Mouse (Mus musculus): ENCODE results near the gene Cntrob.

DNA sequence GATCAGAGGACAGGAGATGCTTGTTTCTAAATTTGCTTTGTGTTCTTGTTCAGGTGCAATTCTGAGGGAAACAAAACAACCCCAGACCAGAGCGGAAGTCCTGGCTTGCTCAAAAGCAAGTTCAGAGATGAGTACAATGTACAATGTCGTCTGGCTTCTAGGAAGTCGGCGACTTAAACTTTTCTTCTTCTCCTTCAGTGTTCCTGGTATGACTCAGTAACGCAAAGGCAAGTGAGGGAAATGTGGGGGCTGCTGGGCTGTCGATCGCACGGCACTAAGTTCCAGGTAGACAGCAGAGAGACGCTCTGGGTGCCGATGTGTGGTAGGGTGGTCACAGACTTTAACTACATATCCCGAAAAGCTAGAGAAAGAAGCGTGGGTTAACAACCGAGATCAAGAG is 55.5 kb downstream of the Cntrob start:
- TF ChIP-seq POLR2A (IDR thresholded peaks at IDR 0.05; ENCODE audit: insufficient read depth, low read length) (no peak), EP300 (IDR thresholded peaks at IDR 0.05; ENCODE audit: insufficient read depth, low read depth, low read length) (no peak), CTCF (IDR thresholded peaks at IDR 0.05; ENCODE audit: low read depth, low read length) (no peak)
